Mouse (Mus musculus): ENCODE data around the gene Ap3m1. TPM values are rescaled to one million over a fixed set of nuclear protein-coding genes. Genes with fewer than 3 reads are reported as not detected.
A peak's percentile ranks its signal among the peaks of the same experiment; 100 is the strongest.

Ap3m1 gene
- polyA plus RNA-seq, 1 experiment: 0.28 TPM

DNA sequence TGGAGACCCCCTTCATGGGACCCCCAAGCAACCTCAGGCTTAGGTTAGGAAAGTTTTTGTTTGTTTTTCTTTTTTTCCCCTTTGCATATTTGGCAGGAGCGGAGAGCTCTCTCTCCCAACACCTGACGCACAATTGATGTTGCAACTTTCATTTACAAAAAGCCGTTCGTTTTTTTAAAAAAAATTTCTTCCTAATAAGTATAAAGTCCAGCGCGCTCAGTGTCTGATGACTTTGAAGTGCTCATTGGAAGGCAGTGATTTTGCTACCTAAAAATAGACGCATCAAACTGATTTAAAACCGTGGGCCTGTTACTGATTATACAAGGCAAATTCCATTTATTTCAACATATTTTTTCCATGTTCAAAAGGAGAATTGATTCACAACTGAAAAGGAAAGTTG, 843 bp upstream of the Ap3m1 start:
- Histone ChIP-seq H3K4me3 (replicated peaks) (peak overlapping the region; percentile 98), H3K4me1 (ENCODE audit: control insufficient read depth) (peaks cover 34% of the 10 kb centered on the region)
- TF ChIP-seq TAL1 (IDR thresholded peaks at IDR 0.05; ENCODE audit: low read length) (no peak), GATA1 (IDR thresholded peaks at IDR 0.05; ENCODE audit: low read length) (no peak)

DNA sequence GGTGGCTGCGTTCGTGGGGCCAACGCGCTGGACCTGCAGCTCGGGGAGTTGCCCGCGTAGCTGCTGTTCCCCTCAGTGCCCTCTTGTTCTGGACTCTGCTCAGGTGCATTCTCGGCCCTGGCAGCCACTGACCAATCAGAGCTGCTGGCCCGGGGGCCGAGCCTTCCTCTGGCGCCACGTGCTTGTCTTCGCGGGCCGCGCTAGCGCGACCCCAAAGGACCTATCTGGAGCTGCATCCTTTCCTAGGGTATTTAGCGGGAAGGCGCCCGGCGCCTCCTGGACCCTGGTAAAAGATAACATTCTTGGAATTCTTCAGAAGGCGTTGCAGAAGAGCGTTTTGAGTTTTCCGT, 448 bp upstream of the Ap3m1 start:
- Histone ChIP-seq H3K9me3 (ENCODE audit: control insufficient read depth, low read length) (peaks cover 6% of the 10 kb centered on the region; the same call in 1 of the 2 replicates), H3K4me1 (ENCODE audit: control insufficient read depth) (peaks cover 35% of the 10 kb centered on the region), H3K27me3 (ENCODE audit: control insufficient read depth) (no peaks in the 10 kb centered on the region), H3K4me3 (replicated peaks) (peak overlapping the region; percentile 98), H3K36me3 (ENCODE audit: control insufficient read depth) (peaks cover 11% of the 10 kb centered on the region)
- TF ChIP-seq GATA1 (IDR thresholded peaks at IDR 0.05; ENCODE audit: low read length) (no peak), TAL1 (IDR thresholded peaks at IDR 0.05; ENCODE audit: low read length) (no peak)

More for the DNA sequence above, 843 bp upstream of the Ap3m1 start:
- Histone ChIP-seq H3K9me3 (ENCODE audit: control insufficient read depth, low read length) (peaks cover 6% of the 10 kb centered on the region; the same call in 1 of the 2 replicates), H3K36me3 (ENCODE audit: control insufficient read depth) (peaks cover 11% of the 10 kb centered on the region), H3K27me3 (ENCODE audit: control insufficient read depth) (no peaks in the 10 kb centered on the region)

DNA sequence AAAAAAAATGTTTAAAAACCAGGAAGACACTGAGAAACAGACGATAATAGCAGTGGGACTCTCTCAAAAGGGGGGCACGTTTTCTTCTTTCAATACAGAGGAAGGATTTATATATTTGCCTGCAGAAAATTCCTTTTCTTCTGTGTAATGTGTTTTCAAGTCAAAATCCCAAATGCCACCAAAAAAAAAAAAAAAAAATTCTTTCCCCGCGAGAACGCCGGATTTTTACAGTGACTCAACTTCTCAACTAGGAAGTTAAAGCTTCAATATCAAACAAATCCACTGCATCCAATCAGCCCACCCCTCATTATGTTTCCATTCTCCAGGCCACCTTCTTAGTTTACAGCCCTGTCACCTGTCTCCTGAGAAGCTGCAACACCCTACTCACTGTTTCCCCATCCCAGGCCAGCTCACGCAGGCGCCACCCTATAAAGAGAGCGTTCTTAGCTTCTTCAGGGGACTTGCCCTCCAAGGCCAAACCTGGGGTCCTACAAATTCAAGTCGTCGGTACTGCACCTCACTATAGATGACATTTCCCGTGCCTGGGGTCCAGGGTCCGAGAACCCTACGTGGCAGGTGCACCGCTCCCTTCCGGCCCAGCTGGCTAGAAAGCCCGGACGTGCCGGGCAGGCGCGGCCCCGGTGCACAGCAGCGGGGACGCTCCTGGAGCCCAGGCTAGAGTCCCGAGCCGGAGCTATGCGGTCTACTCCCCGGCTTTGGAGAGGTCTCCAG, 762 bp downstream of the Ap3m1 start:
- Histone ChIP-seq H3K4me3 (replicated peaks) (peak overlapping the region; percentile 98), H3K4me1 (ENCODE audit: control insufficient read depth) (peaks cover 35% of the 10 kb centered on the region), H3K36me3 (ENCODE audit: control insufficient read depth) (peaks cover 11% of the 10 kb centered on the region), H3K9me3 (ENCODE audit: control insufficient read depth, low read length) (peaks cover 6% of the 10 kb centered on the region; the same call in 1 of the 2 replicates), H3K27me3 (ENCODE audit: control insufficient read depth) (no peaks in the 10 kb centered on the region)
- no peak for TF ChIP-seq GATA1 (IDR thresholded peaks at IDR 0.05; ENCODE audit: low read length)
- no peak for TF ChIP-seq TAL1 (IDR thresholded peaks at IDR 0.05; ENCODE audit: low read length)

DNA sequence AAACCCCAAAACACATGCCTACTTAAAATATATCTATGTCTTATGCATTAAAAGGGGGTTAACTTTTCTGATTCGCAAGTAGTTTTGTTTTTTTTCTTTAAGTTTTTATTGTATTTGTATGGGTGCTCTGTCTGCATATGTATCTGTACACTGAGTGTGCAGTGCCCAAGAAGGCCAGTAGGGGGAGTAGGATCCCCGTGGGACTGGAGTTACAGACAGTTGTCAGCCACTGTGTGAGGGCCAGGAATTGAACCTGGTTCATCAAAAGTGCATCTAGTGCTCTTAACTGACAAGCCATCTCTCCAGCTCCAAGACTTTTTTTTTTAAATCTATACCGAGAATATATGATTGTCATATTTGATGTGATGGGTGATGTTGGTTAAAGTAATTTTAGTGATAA, 1.6 kb downstream of the Ap3m1 start:
- Histone ChIP-seq H3K9me3 (ENCODE audit: control insufficient read depth, low read length) (peaks cover 6% of the 10 kb centered on the region; the same call in 1 of the 2 replicates), H3K4me3 (replicated peaks) (peak overlapping the region; percentile 98), H3K27me3 (ENCODE audit: control insufficient read depth) (no peaks in the 10 kb centered on the region), H3K36me3 (ENCODE audit: control insufficient read depth) (peaks cover 15% of the 10 kb centered on the region), H3K4me1 (ENCODE audit: control insufficient read depth) (peaks cover 35% of the 10 kb centered on the region)
- TF ChIP-seq GATA1 (IDR thresholded peaks at IDR 0.05; ENCODE audit: low read length): no peak
- no peak for TF ChIP-seq TAL1 (IDR thresholded peaks at IDR 0.05; ENCODE audit: low read length)

DNA sequence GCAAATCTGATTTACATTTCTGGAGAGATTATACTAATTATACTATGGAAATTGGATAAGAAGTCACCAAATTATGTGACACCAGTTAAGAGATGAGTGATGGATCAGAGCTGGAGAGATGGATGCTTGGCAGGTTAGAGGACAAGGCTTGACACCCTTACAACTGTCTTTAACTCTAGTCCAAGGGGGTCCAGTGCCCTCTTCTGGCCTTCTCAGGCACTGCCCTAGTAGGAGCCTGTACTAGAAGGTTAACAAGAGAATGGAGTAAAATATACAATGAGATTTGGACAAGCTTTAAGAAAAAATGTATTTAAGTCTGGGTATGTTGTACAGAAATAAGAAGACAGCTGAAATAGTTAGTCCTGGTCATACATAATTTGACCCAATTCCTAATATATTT, 3.4 kb downstream of the Ap3m1 start:
- H3K36me3 ChIP-seq (ENCODE audit: control insufficient read depth): peaks cover 21% of the 10 kb centered on the region
- H3K27me3 ChIP-seq (ENCODE audit: control insufficient read depth): no peaks in the 10 kb centered on the region
- peaks cover 29% of the 10 kb centered on the region for H3K4me1 ChIP-seq (ENCODE audit: control insufficient read depth)
- peaks cover 6% of the 10 kb centered on the region; the same call in 1 of the 2 replicates for H3K9me3 ChIP-seq (ENCODE audit: control insufficient read depth, low read length)
- H3K4me3 ChIP-seq (replicated peaks): no peak overlapping the region
- TF ChIP-seq TAL1 (IDR thresholded peaks at IDR 0.05; ENCODE audit: low read length) (no peak), GATA1 (IDR thresholded peaks at IDR 0.05; ENCODE audit: low read length) (no peak)

DNA sequence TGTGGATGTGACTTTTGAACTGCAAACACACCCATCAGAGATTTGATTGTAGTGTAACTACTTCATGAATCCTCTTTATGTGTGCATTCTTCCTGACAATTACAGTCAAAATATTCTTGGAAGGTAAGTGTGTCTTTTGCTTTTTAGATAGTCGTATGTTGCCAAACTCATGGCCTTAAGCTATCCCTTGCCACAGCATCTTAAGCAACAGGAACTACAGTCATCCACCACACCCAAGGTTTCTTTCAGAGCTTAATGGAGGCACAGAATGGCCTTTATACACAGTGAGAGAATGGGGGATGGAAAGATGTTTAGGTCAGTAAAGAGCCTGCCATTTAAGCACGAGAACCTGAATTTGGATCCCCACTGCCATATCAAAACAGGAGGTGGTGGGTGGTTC, 4.5 kb downstream of the Ap3m1 start:
- no peak for TF ChIP-seq TAL1 (IDR thresholded peaks at IDR 0.05; ENCODE audit: low read length)
- TF ChIP-seq GATA1 (IDR thresholded peaks at IDR 0.05; ENCODE audit: low read length): no peak
- Histone ChIP-seq H3K4me1 (ENCODE audit: control insufficient read depth) (peaks cover 21% of the 10 kb centered on the region), H3K27me3 (ENCODE audit: control insufficient read depth) (no peaks in the 10 kb centered on the region), H3K4me3 (replicated peaks) (no peak overlapping the region), H3K9me3 (ENCODE audit: control insufficient read depth, low read length) (peaks cover 6% of the 10 kb centered on the region; the same call in 1 of the 2 replicates), H3K36me3 (ENCODE audit: control insufficient read depth) (peaks cover 24% of the 10 kb centered on the region)

DNA sequence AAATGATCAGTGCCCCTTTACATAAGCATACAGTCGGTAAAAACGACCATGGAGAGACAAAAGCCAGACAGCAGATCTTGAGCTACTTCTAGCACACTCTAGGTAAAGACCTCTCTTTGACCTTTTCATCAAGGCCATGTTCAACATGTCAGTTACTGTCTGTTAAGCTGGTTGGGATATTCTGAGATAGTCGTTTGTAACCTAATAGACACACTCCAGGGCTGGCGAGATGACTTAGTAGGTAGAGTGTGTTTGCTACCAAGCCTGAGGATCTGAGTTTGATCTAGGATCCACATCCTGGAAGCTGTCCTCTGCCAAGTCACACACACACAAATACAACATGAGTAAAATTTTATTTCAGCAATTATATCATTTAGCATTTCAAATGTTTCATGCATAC, 12.7 kb downstream of the Ap3m1 start:
- Histone ChIP-seq H3K36me3 (ENCODE audit: control insufficient read depth) (peaks cover 71% of the 10 kb centered on the region), H3K4me3 (replicated peaks) (no peak overlapping the region), H3K4me1 (ENCODE audit: control insufficient read depth) (peaks cover 12% of the 10 kb centered on the region), H3K9me3 (ENCODE audit: control insufficient read depth, low read length) (no peaks in the 10 kb centered on the region), H3K27me3 (ENCODE audit: control insufficient read depth) (no peaks in the 10 kb centered on the region)
- TF ChIP-seq GATA1 (IDR thresholded peaks at IDR 0.05; ENCODE audit: low read length) (no peak), TAL1 (IDR thresholded peaks at IDR 0.05; ENCODE audit: low read length) (no peak)

DNA sequence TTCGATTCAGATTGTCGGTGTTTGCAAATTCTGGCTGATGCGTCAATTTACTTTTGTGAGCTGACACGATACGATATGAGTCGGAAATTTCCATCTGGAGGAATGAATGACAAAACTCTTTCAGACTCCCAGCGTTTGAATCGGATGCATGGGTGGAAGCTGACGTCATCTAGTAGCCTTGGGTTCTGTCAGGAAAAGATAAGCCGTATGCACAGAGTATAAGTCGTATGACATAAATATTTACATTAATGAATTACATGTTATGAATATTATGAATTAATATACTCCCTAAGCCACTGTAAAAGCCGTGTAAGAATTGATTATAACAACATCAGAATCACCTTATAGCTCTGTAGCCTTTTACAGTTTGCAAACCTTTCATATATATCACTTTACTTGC, 13.2 kb downstream of the Ap3m1 start:
- no peak for TF ChIP-seq TAL1 (IDR thresholded peaks at IDR 0.05; ENCODE audit: low read length)
- TF ChIP-seq GATA1 (IDR thresholded peaks at IDR 0.05; ENCODE audit: low read length): no peak
- Histone ChIP-seq H3K9me3 (ENCODE audit: control insufficient read depth, low read length) (no peaks in the 10 kb centered on the region), H3K4me1 (ENCODE audit: control insufficient read depth) (peaks cover 12% of the 10 kb centered on the region), H3K36me3 (ENCODE audit: control insufficient read depth) (peaks cover 74% of the 10 kb centered on the region), H3K4me3 (replicated peaks) (no peak overlapping the region), H3K27me3 (ENCODE audit: control insufficient read depth) (no peaks in the 10 kb centered on the region)

DNA sequence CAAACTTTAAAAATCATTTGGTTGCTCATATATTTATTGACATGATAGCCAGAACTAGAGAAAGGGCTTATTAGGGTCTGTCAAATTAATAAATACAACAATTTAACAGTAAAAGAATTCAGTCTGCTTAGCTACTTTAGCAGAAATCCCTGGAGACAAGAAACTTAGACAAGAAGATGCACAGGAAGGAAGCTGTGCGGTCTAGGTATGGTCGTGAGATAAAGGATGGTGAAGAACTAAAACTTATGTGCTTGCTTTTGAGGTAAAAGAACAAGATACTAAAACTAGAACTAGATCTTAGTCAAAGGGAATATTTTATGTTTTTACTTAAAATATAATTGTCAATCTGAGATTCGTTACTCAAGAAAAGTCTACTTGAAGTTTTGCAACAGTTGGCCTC, 17.5 kb downstream of the Ap3m1 start:
- H3K36me3 ChIP-seq (ENCODE audit: control insufficient read depth): peaks cover 91% of the 10 kb centered on the region
- no peak overlapping the region for H3K4me3 ChIP-seq (replicated peaks)
- no peak for TF ChIP-seq GATA1 (IDR thresholded peaks at IDR 0.05; ENCODE audit: low read length)
- no peak for TF ChIP-seq TAL1 (IDR thresholded peaks at IDR 0.05; ENCODE audit: low read length)
- H3K27me3 ChIP-seq (ENCODE audit: control insufficient read depth): no peaks in the 10 kb centered on the region
- H3K9me3 ChIP-seq (ENCODE audit: control insufficient read depth, low read length): no peaks in the 10 kb centered on the region
- peaks cover 14% of the 10 kb centered on the region for H3K4me1 ChIP-seq (ENCODE audit: control insufficient read depth)

Measured in erythroblast, embryonic 14.5 days (primary cell).